Mouse (Mus musculus) embryo, embryonic 9.5 days (tissue): Measurements from ENCODE around the gene Asic2.

Experiments
- DNase-seq: peaks from one replicate; pipeline ENCODE4 v3.0.0-alpha.2; 2017; ENCODE audit errors: extremely low spot score

Asic2 gene

DNA sequence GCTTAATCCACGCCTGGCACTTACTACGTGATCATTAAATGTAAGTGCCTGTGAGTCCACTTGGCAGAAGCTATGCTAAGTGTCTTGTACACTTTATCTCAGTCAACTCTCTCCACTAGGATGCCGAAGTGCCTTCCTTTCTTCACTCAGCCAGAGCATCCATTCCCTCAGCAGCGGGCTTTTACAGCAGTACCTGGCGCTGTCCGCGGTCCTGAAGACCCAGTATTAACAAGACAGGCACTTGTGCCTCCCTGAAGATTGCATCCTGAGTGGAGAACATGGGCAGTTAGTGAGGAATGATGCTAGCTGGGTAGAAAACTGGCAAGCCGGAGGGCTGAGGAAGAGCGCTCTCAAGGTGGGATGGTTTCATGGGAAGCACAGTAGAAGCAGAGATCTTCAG is 852.6 kb downstream of the Asic2 start:
- peak; percentile 63 for DNase-seq

DNA sequence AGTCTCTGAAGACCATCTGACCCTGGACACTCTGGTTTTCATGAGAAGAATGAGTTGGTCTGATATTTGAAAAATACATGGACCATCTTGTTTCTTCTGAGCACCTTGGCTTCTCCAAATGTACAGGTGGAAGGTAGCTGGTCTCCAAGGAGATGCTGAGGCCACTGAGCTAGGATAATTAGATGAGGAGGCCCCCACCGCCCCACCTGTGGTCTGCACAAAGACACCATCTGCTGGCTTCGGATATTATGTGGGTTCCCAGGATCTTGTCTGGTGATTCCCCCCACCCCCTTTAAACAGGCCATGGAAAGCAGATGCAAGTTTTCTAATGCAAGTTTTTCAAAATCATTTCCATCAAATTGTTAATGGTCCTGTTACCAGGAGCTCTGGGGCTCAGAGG is 856.6 kb downstream of the Asic2 start:
- DNase-seq, result no peak

DNA sequence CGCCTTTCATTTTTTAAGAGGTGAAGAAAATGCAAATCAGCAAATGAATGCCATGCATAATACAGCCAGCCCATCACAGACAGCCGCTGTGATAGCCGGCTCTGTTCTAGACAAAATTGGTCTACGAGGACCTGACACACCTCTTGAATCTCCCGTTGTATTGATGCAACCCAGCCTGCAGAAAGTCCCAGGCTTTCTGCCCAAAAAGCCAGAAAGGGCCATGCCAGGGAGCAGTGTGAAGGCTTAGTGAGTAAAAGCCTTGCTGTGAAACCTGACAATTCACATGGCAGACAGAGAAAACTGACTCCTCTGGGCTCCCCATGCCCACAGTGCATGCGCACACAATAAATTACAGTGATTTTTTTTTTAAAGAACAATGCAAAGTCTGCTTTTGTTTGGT is 858.2 kb downstream of the Asic2 start:
- DNase-seq, result no peak

DNA sequence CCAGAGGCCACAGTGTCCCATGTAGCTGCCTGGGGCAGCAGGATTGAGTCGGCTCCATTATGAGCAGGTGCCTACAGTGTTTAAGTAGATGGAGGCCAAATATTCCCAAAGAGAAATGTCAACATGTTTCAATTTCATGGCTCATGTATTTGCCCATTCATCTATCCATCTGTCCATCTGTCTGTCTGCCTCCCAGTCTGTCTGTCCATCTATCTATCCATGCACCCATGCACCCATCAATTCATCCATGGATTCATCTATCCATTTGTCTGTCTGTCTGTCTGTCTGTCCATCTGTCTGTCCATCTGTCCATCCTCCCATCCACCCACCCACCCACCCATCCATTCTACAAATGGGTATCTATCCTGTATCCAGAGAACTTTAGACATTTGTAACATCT is 861.3 kb downstream of the Asic2 start:
- no peak for DNase-seq

DNA sequence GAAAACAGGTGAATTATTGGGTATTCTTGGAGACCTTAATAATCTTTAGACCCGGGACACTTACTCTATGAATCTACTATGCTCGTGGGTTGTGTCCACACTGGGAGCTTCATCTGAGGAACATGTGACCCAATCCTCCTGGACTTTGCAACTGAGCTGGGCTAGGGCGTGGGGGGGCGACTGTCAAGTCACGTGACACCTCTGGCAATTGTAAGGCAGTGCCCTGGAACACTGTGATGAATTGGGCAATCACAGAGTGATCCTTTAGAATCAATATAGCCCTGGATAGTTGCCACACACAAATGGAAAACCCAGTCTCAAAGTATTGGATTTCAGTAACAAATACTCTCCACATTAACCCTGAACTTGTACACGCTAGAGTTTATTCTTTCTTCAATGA is 867.4 kb downstream of the Asic2 start:
- DNase-seq, result no peak

DNA sequence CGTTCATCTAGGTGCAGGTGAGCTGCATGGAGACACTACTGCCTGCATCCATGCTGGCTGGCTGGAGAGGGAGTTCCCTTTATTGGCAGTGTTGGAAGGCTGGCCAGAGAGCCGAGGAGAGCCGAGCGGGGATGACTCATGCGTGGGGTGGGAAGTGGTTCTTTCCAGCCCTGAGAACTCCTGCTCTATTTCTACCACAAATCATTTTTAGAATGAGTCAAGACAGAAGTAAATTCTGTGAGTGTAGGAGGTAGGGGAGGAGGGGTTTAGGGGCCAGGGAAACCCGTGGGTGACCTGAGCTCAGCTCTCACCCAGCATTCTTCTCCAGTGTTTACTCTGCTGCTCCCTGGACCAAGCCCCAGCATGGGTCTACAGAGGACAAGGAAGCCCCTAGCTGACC is 872.2 kb downstream of the Asic2 start:
- no peak for DNase-seq

DNA sequence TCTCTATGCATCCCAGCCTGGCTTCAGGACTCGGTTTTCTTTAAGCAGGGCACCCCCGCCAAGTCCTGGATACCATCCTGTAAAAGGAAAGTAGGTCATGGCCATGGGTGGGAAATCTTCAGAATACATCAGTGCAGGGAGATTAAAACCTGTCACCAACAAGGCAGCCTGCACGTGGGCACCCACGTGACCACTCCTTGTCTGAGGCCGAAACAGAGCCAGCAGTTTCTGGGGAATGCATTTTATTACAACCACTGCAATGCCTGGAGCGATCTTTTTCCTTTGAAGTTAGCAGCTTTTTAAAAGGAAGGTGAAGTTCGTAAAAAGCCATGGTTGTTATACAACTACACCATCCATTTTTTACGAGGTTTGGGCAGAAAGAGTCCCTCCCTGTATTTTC is 873.7 kb downstream of the Asic2 start:
- DNase-seq, result no peak

DNA sequence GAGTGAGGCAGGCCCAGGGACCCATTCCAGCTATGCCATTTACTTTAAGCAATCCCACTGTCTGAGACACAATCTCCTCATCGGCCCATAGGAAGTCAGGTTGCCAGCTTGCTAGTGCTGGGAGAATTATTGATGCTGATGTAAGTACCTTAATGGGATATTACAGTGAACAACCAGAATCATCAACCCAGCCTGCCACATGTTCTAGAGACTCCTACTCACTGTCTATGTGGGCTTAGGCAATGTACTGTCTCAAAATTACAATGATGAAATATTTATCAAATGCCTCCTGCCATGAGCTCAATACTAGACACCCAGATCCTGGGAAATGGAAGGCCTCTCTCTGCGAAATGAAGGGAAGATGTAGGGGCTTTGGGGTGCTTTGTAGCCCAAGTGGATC is 876.1 kb downstream of the Asic2 start:
- DNase-seq, result no peak

DNA sequence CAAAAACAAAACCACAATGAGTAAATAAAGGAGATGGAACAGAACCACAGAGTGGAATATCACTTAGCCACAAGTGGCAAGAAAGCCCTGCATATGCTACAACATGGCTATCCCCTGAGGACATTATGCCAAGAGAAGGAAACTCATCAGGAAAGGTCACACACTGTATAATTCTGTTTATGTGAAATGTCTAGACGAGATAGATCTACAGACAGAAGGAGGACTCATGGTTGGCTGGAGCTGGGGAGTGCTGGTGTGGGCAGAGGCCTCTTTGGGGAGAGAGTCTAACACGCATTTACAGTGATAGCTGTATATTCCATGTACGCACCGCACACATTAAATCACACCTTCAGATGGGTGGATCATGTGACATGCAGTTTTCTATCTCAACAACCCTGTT is 884.4 kb downstream of the Asic2 start:
- DNase-seq, result no peak

DNA sequence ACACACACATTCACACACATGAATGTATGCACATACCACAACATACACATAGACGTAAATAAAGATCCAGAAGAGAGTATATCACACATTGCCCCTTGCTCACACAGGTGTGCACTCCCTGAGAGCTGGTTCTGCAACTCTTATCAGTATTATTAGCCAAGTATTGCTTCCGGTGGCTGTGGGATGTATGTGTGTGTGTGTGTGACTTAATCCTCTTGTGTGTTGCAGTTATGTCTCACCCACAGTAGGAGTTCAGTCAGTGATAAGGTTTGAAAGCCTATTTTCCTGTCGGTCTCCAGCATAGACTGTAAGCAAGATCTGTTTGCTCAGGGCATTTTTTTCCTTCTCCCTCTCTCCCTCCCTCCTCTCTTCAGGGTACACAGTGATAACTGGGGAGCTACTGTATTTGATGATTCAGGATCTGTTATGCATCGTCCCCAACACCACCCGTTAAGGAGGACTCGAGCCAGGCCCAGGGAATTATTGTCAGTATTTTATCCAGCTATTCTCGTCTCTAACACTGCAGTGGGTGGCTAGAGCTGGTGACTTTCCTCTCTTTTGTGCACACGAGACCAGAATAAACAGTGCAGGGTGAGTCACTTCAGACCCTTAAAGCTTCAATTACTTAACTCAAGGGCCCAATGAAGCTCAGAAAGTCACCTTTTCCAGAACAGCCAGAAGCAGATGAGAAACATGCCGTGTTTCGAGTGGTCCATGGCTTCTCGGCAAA is 888.0 kb downstream of the Asic2 start:
- no peak for DNase-seq

DNA sequence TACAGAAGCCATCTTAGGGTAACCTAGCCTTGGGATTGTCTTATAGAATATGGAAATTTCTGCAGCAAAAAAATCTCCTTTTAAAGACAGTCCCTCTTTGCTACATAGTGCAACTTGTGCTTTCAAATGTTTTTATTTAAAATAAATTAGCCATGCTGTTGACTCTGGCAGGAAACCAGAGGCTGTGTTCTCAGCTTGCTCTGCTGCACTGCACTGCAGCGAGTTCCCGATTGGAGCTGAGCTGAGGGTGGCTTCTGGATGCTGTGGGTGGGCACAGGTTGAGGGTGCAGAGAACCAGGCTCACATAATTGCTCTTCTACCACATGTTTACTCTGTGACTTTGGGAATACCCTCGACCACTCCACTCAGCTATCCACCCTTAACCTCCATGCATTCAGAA is 889.0 kb downstream of the Asic2 start:
- DNase-seq, result no peak

DNA sequence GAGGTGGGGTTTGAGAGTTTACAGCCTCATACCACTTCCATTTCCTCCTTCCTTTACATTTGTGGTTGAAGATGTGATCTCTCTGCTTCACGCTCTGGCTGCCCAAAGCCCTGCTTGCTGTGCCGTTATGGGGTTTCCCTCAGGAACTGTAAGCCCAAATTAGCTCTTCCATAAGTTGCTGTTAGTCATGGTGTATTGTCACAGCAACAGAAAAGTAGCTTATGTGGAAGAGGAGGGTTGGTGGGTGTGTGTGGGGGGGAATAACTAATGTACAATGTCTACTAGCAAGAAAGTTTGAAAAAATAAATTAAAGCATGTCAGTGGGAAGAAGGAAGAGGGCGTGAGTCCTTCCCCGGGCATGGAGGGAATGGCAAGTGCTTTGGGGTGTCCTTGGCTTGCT is 896.4 kb downstream of the Asic2 start:
- no peak for DNase-seq

DNA sequence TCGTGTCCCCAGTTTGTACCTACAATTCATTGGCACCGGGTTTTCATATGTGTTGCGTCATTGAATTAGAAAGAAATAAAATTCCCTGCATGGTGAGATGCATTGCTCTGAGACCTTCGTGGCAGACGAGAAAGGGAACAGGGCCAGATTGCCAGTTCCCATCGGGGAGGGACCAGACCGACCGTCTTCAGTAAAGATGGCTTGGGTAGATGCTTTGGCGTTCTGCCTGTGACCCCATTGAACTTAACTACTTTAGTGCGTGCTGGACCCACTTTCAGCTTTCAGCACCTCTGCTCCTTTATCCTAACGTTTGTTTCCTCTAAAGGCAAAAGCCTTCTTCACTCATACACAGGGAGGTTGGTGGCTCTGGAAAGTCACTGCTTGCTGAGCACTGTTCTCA is 902.9 kb downstream of the Asic2 start:
- no peak for DNase-seq

DNA sequence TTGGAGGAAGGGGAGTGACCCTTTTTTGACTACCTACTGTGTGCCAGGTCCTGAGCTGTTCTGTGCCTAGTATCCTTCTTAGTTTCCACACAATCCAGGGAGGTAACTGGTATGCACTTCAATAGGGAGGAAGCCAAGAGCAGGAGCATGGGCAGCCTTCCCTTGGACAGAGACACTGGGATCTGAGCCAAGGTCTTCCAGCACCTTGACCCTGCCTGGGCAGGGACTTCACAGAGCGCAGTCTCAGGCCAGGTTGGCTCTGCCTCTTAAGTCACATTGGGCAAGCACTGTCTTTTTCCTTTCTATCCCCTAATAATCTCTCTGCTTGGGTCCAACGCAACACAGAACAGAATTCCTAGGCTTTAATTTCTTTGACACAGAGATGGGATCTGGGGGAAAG is 904.3 kb downstream of the Asic2 start:
- DNase-seq, result no peak

DNA sequence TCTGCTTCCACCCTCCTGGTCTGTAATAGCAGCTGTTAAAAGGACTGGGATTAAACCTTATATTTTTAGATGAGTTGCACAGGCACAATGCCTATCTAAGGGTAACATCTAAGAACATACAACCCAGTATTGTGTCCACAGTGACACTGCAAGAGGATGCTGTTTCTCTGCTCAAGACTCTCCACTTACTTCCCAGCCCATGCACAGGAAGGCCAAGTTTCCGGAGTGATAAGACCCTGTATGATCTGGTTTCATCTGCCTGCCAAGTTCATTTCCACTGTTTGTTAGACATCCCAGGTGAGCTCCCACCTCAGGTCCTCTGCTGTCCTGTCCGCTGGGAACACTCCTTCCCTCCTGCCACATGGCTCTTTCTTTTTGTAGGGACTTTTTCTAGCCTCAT is 908.2 kb downstream of the Asic2 start:
- no peak for DNase-seq

DNA sequence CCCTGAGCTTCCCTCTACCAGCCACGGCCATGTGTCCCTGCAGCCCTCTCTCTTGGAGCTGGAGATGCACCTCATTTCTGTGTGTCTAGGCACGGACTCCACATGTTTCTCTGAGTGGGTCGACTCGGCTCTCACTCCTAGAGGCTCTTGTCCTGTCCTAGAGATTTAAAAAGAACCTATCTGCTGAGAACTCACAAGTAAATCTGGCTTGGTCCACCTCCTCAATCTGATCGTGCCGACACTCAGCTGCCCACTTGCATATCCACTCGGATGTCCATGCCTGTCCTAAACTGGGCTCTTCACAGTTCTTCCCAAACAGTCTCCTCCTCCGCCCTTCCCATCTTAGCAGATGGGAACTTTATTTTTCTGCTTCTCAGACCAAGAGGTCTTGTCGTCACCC is 908.7 kb downstream of the Asic2 start:
- DNase-seq, result no peak

DNA sequence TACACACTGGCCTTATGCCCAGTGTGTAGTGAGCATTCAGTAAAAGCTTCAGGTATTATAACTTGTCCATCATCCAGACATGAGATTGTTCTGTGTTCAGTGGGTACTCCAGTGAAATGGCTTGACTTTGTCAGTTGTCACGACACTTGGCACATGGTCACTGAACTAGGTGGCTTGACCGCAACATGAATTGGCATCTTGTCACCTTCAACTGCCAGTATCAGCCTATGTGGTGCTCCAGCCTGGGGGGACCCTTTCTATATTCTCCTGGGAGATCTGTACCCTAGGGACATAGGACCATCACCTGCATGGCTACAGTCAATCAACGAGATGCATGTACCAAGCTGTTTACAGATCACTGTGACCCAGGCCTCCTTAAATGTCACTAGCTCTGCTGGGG is 910.8 kb downstream of the Asic2 start:
- DNase-seq, result no peak

DNA sequence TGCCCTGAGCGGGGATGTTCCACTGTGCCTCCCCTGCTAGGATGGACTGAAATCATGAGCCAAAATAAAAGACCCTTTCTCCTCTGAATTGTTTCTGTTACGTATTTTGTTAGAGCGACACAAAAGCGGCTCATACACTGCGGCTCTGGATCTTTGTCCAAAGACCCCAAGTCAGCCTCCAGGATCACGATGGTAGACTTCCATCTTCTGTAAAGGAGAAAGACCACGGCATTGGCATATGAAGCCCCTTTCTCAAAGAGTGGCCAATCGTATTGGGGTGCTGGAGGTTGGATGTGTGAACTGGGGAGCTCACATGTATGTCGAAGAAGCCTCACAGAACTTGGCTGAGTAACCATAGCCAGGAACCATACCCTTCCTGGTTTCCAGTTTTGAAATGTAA is 911.5 kb downstream of the Asic2 start:
- DNase-seq, result no peak

DNA sequence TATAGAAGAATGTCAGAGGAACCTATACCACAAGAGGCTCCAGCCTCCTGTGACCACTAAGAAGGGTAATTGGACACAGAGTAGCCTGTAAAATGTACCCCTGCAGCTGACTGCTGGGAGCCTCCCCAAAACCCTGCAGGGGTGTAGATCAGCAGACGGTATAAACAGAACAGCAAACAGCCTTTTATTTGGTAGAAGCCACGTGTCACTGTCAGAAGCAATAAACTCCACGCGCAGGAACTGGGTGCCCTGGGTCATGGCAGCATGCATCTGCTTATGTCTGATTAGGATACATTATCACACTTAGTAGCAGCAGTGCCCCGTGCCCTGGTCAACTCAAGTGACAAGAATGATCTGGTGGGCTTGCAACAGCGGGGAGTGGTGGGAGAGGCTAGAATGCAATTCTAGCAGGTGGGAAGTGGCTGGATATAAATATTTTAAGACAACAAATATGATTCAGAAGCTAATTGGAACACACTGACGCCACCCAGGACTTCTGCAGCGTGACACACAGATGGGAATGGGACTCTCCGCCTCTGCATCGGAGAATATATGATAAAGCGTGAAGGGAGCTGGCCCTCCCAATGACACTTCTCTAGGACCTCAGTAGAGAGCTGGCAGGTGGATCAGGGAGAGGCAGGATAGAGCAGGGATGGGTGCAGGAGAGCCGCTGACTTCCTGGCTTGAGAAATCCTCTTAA is 912.7 kb downstream of the Asic2 start:
- no peak for DNase-seq

DNA sequence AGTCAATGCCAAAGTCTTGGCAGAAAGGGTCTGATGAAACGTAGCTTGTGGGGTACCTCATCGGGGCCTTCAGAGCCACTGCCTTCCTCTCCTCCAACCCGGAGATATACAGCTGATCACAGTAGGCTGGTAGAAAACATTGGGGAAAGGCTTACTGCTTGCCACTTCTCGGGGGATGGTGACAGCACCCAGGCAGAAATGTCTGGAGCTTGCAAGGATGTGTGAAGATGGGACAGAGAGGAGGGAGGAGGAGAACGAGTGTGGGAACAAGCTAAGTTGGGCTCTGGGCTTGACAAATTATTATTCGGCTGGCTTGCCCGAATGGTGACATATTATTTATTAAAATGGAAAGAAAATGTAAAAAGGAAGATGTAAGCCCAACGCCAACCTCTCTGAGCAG is 914.4 kb downstream of the Asic2 start:
- DNase-seq, result no peak

DNA sequence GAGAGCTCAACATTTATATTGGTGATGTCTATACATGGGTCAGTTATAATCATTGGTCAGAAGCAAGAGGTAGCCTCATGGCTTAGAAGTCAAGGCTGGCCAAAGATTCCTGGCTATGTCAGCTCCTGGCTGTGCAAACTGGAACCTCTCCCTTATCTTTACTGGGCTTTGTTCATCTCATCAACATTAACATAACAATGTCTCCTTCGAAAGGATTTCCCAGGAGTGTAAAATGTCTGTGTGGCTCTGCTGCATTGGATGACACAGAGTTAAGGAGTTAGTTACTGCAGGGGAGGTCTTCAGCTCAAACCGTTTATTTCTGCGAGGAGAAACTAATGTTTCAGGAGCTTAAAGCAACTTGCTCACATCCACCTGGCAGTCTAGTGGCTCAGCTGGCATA is 926.6 kb downstream of the Asic2 start:
- DNase-seq, result no peak

DNA sequence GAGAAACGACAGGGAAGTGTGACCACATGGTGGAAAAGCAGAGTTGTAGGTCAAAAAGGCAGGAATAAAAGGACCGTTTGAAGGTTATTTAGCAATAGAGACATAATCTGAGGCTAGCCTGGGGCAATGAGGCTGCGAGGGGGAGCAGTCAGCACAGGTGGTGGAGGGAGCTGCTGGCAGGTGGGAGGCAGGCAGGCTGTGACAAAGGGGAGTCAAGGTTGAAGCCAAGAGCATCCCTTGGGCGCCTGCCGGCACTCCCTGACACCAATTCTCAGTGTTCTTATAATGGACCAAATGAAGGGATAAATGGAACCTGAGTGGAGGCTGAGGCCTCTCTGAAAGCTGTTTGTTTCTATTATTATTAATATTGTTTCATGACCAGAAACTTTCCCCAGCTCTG is 928.3 kb downstream of the Asic2 start:
- DNase-seq, result no peak

DNA sequence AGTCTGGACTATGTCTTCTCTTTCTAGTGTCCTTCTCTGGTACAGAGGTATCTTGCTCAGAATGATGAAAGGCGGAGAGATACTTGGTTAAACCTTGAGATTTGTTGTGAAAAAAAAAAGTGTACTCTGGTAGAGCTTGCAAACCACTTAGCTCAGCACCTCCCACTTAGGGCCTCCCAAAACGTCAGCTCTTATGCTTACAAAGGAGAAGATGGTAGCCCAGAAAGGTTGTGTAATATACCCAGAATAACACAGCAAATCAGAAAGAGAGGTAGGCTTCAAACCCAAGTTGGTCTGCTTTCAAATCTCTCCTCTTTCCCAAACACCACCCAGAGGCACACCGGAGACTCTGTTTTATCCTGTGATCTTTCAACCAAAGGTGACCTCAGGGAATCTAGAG is 936.1 kb downstream of the Asic2 start:
- no peak for DNase-seq

DNA sequence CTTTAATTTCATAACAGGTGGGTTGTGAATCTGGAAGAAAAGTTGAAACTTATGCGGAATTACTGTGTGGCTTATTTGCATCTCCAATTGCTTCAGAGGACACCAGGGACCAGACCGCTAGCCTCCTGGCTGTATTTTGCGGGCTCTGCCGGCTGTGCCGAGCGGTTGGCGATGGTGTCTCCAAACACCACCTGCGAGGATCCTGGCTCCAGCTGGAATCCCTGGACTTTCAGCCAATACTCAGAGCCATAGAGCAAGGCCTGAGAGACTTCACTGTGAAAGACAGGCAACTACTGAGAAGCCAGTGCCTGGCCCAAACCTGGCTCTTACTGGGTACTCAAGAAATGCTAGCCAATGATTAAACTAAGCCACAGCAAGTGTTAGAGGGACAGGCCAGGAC is 953.5 kb downstream of the Asic2 start:
- DNase-seq, result no peak
